30 mouse cellular contexts compared by ENCODE assay signal in genomic region chr10:45610727-45611126, GRCm38 (mm10).
"Had no signal": no experiment of that assay in that cellular context is flagged by ENCODE, and none has a peak within 500 bp of the region (broad histone marks: within the 10 kb centered on the region; RNA-seq: fewer than 3 reads in every experiment).

No protein-coding gene starts in this region.

- H3K9ac ChIP-seq: heart, embryonic 12.5 days; heart, embryonic 13.5 days; heart, embryonic 15.5 days; hindbrain, embryonic 12.5 days; hindbrain, embryonic 13.5 days; hindbrain, embryonic 14.5 days; hindbrain, embryonic 15.5 days; intestine, embryonic 15.5 days; kidney, embryonic 15.5 days had no signal

- H3K27me3 ChIP-seq: heart, embryonic 12.5 days; heart, embryonic 13.5 days; heart, embryonic 15.5 days; hindbrain, embryonic 12.5 days; hindbrain, embryonic 13.5 days; hindbrain, embryonic 15.5 days; intestine, embryonic 15.5 days; kidney, embryonic 15.5 days had no signal

- H3K9me3 ChIP-seq: heart, embryonic 10.5 days; heart, embryonic 13.5 days; heart, embryonic 15.5 days; hindbrain, embryonic 10.5 days; hindbrain, embryonic 12.5 days; hindbrain, embryonic 13.5 days; hindbrain, embryonic 15.5 days; intestine, embryonic 15.5 days; kidney, embryonic 15.5 days had no signal

- H3K27ac ChIP-seq: heart, embryonic 10.5 days; heart, embryonic 13.5 days; heart, embryonic 15.5 days; hindbrain, embryonic 10.5 days; hindbrain, embryonic 12.5 days; hindbrain, embryonic 13.5 days; hindbrain, embryonic 14.5 days; hindbrain, embryonic 15.5 days; hindbrain, postnatal 0 days; intestine, embryonic 15.5 days; kidney, embryonic 15.5 days; kidney, postnatal 0 days; layer of hippocampus, adult 2 months; left cerebral cortex, adult 2 months had no signal

- H3K36me3 ChIP-seq: intestine, embryonic 15.5 days had no signal

- DNase-seq: heart, postnatal 10 days; heart, postnatal 14 days; heart, postnatal 36 days; heart, postnatal 4 days; kidney, adult 11 months; kidney, adult 18-20 months; kidney, adult 2 months; kidney, adult 8-10 months; kidney, adult 9 months; kidney, postnatal 14 days; kidney, postnatal 25 days; kidney, postnatal 36 days; kidney, postnatal 4 days; layer of hippocampus, adult 9-11 months; layer of hippocampus, postnatal 36 days had no signal

- H3K4me1 ChIP-seq: heart, embryonic 10.5 days; heart, embryonic 15.5 days; hindbrain, embryonic 12.5 days; hindbrain, embryonic 13.5 days; hindbrain, embryonic 15.5 days; intestine, embryonic 15.5 days; kidney, embryonic 15.5 days had no signal

- H3K4me3 ChIP-seq: heart, embryonic 10.5 days; heart, embryonic 12.5 days; heart, embryonic 13.5 days; heart, embryonic 15.5 days; hindbrain, embryonic 10.5 days; hindbrain, embryonic 12.5 days; hindbrain, embryonic 13.5 days; hindbrain, embryonic 15.5 days; intestine, embryonic 15.5 days; kidney, embryonic 15.5 days; layer of hippocampus, adult 2 months; left cerebral cortex, adult 2 months had no signal
